Comparison of ENCODE assay signal across 35 mouse cellular contexts in the genomic region with DNA sequence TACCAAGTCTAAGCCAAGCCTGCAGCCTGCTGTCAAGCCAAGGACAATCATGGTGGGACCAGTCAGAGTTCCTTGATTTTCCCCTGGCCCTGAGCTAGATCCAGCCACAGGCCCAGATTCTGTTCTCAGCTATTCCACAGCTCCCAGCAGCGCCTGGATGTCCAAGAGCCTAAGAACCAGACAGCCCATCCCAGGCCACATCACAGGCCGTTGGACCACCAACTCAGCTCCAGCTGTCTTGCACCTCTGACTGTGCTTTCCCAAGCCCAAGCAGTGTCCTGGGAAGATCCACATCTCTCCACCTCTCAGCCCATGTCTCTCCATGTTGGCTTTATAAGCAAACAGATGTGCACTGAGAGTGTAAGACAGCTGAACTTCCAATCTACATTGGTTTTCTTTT.
"Had no signal": no experiment of that assay in that cellular context is flagged by ENCODE, and none has a peak within 500 bp of the region (broad histone marks: within the 10 kb centered on the region; RNA-seq: fewer than 3 reads in every experiment).

No protein-coding gene starts in this region.

- H3K9ac ChIP-seq: heart, embryonic 12.5 days; heart, embryonic 13.5 days; heart, embryonic 15.5 days; hindbrain, embryonic 12.5 days; hindbrain, embryonic 13.5 days; hindbrain, embryonic 14.5 days; hindbrain, embryonic 15.5 days; intestine, embryonic 15.5 days; kidney, embryonic 15.5 days had no signal

- H3K36me3 ChIP-seq: heart, embryonic 12.5 days; heart, embryonic 13.5 days; heart, embryonic 15.5 days; hindbrain, embryonic 10.5 days; hindbrain, embryonic 12.5 days; hindbrain, embryonic 13.5 days; hindbrain, embryonic 15.5 days; intestine, embryonic 15.5 days; kidney, embryonic 15.5 days had no signal

- H3K27ac ChIP-seq: heart, embryonic 10.5 days; heart, embryonic 13.5 days; heart, embryonic 15.5 days; hindbrain, embryonic 10.5 days; hindbrain, embryonic 12.5 days; hindbrain, embryonic 13.5 days; hindbrain, embryonic 14.5 days; hindbrain, embryonic 15.5 days; hindbrain, postnatal 0 days; intestine, embryonic 15.5 days; kidney, embryonic 15.5 days; kidney, postnatal 0 days; layer of hippocampus, adult 2 months had no signal

- DNase-seq: heart, postnatal 10 days; heart, postnatal 14 days; heart, postnatal 36 days; heart, postnatal 4 days; kidney, adult 11 months; kidney, adult 18-20 months; kidney, adult 2 months; kidney, adult 8-10 months; kidney, adult 9 months; kidney, postnatal 10 days; kidney, postnatal 14 days; kidney, postnatal 25 days; kidney, postnatal 36 days; kidney, postnatal 4 days; layer of hippocampus, adult 9-11 months; layer of hippocampus, postnatal 36 days had no signal

- H3K27me3 ChIP-seq: heart, embryonic 12.5 days; heart, embryonic 13.5 days; heart, embryonic 15.5 days; hindbrain, embryonic 12.5 days; hindbrain, embryonic 13.5 days; hindbrain, embryonic 15.5 days; intestine, embryonic 15.5 days; kidney, embryonic 15.5 days had no signal

- H3K4me1 ChIP-seq: hindbrain, embryonic 10.5 days; hindbrain, embryonic 12.5 days; hindbrain, embryonic 15.5 days; intestine, embryonic 15.5 days; kidney, embryonic 15.5 days had no signal

- H3K4me3 ChIP-seq: heart, embryonic 10.5 days; heart, embryonic 12.5 days; heart, embryonic 13.5 days; heart, embryonic 15.5 days; hindbrain, embryonic 10.5 days; hindbrain, embryonic 12.5 days; hindbrain, embryonic 13.5 days; hindbrain, embryonic 15.5 days; intestine, embryonic 15.5 days; kidney, embryonic 15.5 days; layer of hippocampus, adult 2 months had no signal

- H3K9me3 ChIP-seq: heart, embryonic 10.5 days; heart, embryonic 12.5 days; heart, embryonic 15.5 days; hindbrain, embryonic 10.5 days; hindbrain, embryonic 12.5 days; hindbrain, embryonic 13.5 days; hindbrain, embryonic 15.5 days; intestine, embryonic 15.5 days; kidney, embryonic 15.5 days had no signal

- H3K4me2 ChIP-seq: heart, embryonic 11.5 days; heart, embryonic 12.5 days; heart, embryonic 13.5 days; heart, embryonic 15.5 days; hindbrain, embryonic 12.5 days; hindbrain, embryonic 13.5 days; hindbrain, embryonic 14.5 days; hindbrain, embryonic 15.5 days; intestine, embryonic 15.5 days; kidney, embryonic 15.5 days had no signal

- ATAC-seq: hindbrain, embryonic 16.5 days; hindbrain, postnatal 0 days; inflammation-experienced regulatory T-cells, adult 6 months; intestine, embryonic 15.5 days; intestine, embryonic 16.5 days; intestine, postnatal 0 days had no signal
